Mouse (Mus musculus) kidney, adult 2 months (tissue): ENCODE measurements around the gene Acsbg1. TPM values are rescaled to one million over a fixed set of nuclear protein-coding genes. Genes with fewer than 3 reads are reported as not detected.
"Not testable (repeated sequence)": the region's sequence is repeated elsewhere in the genome, so short reads cannot be mapped to it uniquely, and the experiment has no call there.

Source experiments
- DNase-seq: peaks from one replicate; pipeline ENCODE4 v3.0.0; 2021
- H3K27ac ChIP-seq: fragments of 200-500 bp; 2 replicates; pipeline ENCODE4 v1.5.1; 2012; ENCODE audit warnings: low read depth, low read length, control low read depth, inconsistent platforms; ENCODE audit not compliant: insufficient read depth
- H3K27me3 ChIP-seq: fragments of 200-500 bp; replicated peaks from 2 replicates; pipeline ENCODE4 v1.6.1; 2012; ENCODE audit warnings: mild to moderate bottlenecking, moderate library complexity, low read length, inconsistent platforms; ENCODE audit not compliant: control insufficient read depth, insufficient read depth
- H3K36me3 ChIP-seq: fragments of 200-500 bp; 2 replicates; pipeline ENCODE4 v1.6.1; 2012; ENCODE audit warnings: mild to moderate bottlenecking, moderate library complexity, low read length, inconsistent platforms; ENCODE audit not compliant: control insufficient read depth, insufficient read depth
- H3K4me1 ChIP-seq: fragments of 200-500 bp; 2 replicates; pipeline ENCODE4 v1.6.1; 2011; ENCODE audit warnings: low read length; ENCODE audit not compliant: control insufficient read depth, insufficient read depth
- H3K4me3 ChIP-seq: fragments of 200-500 bp; 2 replicates; pipeline ENCODE4 v1.5.1; 2011; ENCODE audit warnings: mild to moderate bottlenecking, low read depth, low read length, control low read depth; ENCODE audit not compliant: insufficient read depth
- CTCF ChIP-seq: fragments of 200-500 bp; conservative IDR thresholded peaks from 2 replicates; pipeline ENCODE4 v1.5.1; 2011; ENCODE audit warnings: low read depth, mild to moderate bottlenecking, control low read depth, low read length, moderate library complexity, mixed read lengths; ENCODE audit not compliant: insufficient read depth, insufficient read length
- POLR2A ChIP-seq: fragments of 200-500 bp; IDR thresholded peaks from one replicate; pipeline ENCODE4 v1.6.1; 2011; ENCODE audit warnings: low read depth, low read length, control low read depth
- WGBS: fragments of 180-500 bp; shearing (Covaris S2); methylation state at CpG from one replicate; pipeline ENCODE4 v1.1.7; 2018; 5-methylcytosine and 5-hydroxymethylcytosine counted together
- polyA plus RNA-seq: library from polyadenylated mRNA; depleted of rRNA; stranded (reverse); fragments of >200 nt; gene quantifications from 2 replicates; pipeline ENCODE4 v1.2.3, GENCODE M21; 2012

Acsbg1 gene
- polyA plus RNA-seq, 1 experiment = 1.1 TPM

GRCm38 (mm10) chr9:54699345-54700173, 37.9 kb upstream of the Acsbg1 start:
- peak; percentile 85 for DNase-seq
- Histone ChIP-seq H3K27me3 (no peaks in the 10 kb centered on the region), H3K4me3 (peak overlapping the region; percentile 80), H3K4me1 (0 out of 2 replicates have a peak, but pooled peaks cover 12% of the 10 kb centered on the region), H3K27ac (peak overlapping the region; percentile 14; the same call in 1 of the 2 replicates), H3K36me3 (no peaks in the 10 kb centered on the region)
- TF ChIP-seq CTCF (no peak), POLR2A (peak; percentile 58)
- WGBS = 1% methylated on average over 92 of the region's 92 CpGs

GRCm38 (mm10) chr9:54699087-54699344, 37.3 kb upstream of the Acsbg1 start:
- Histone ChIP-seq H3K27me3 (no peaks in the 10 kb centered on the region), H3K27ac (no peak overlapping the region), H3K4me3 (peak overlapping the region; percentile 80), H3K4me1 (0 out of 2 replicates have a peak, but pooled peaks cover 12% of the 10 kb centered on the region), H3K36me3 (no peaks in the 10 kb centered on the region)
- no peak for TF ChIP-seq CTCF
- no peak for DNase-seq
- 7% methylated on average over 27 of the region's 27 CpGs for whole genome bisulfite sequencing

GRCm38 (mm10) chr9:54698318-54699086, 36.8 kb upstream of the Acsbg1 start, which contains the start of gene Dnaja4:
TSS of gene Dnaja4 (plus strand) at chr9:54698873.
- 0 out of 2 replicates have a peak, but pooled peaks cover 6% of the 10 kb centered on the region for H3K4me1 ChIP-seq
- no peaks in the 10 kb centered on the region for H3K27me3 ChIP-seq
- DNase-seq = no peak
- H3K27ac ChIP-seq = peak within 1 kb of the TSS; percentile 14; the same call in 1 of the 2 replicates
- peak within 1 kb of the TSS; percentile 80 for H3K4me3 ChIP-seq
- 72% methylated on average over 17 of the region's 17 CpGs for WGBS
- no peaks in the 10 kb centered on the region for H3K36me3 ChIP-seq
- TF ChIP-seq POLR2A = no peak
- TF ChIP-seq CTCF = no peak

- H3K4me3 ChIP-seq = peak overlapping the region; percentile 15; the same call in 1 of the 2 replicates
- not testable (repeated sequence) for H3K4me1 ChIP-seq, H3K27me3 ChIP-seq, H3K27ac ChIP-seq, H3K36me3 ChIP-seq
- WGBS = 3% methylated on average over 31 of the region's 31 CpGs
- DNase-seq = peak; percentile 12
These were observed 29.7 kb upstream of the Acsbg1 start for GRCm38 (mm10) chr9:54691241-54691805.

GRCm38 (mm10) chr9:54690697-54691096, 29.0 kb upstream of the Acsbg1 start:
- H3K4me3 ChIP-seq, H3K27me3 ChIP-seq, DNase-seq, H3K27ac ChIP-seq, H3K4me1 ChIP-seq, H3K36me3 ChIP-seq: not testable (repeated sequence)
- WGBS = 62% methylated on average over 2 of the region's 2 CpGs

- DNase-seq = no peak
- no peak overlapping the region for H3K27ac ChIP-seq
- no peak for TF ChIP-seq CTCF
- no peak for TF ChIP-seq POLR2A
- H3K4me1 ChIP-seq = no peaks in the 10 kb centered on the region
- H3K4me3 ChIP-seq = no peak overlapping the region
- WGBS = 55% methylated on average over 8 of the region's 8 CpGs
- H3K36me3 ChIP-seq = no peaks in the 10 kb centered on the region
- H3K27me3 ChIP-seq = no peaks in the 10 kb centered on the region
These were observed 27.8 kb upstream of the Acsbg1 start for GRCm38 (mm10) chr9:54689446-54689845.
